Mouse (Mus musculus) adrenal gland, adult (tissue): Measurements from ENCODE around the gene Slc5a2.

Source experiments
- DNase-seq, 2 experiments: peaks; one replicate each; pipeline ENCODE4 v3.0.0; 2022 to 2023; ENCODE audit warnings: low spot score in 1 of 2; ENCODE audit not compliant: inconsistent age in 2 of 2

Slc5a2 gene

DNA sequence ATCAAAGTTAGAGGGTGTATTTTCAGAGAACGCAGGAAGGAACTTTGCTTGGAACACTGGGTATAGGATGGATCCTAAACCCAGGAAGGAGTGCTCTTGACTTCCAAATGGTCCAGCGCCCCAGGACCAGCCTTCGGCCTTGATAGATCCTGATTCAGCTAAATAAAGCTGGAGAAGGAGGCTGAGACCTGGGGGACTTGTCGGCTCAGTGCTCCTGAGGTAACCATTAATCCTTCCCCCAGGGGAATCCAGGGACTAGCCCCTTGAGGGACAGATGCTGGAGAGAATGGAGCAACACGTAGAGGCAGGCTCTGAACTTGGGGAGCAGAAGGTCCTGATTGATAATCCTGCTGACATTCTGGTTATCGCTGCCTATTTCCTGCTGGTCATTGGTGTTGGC lies at the start of gene Slc5a2:
TSS of gene Slc5a2 (plus strand) at position 247 of the 400 bp plus-strand sequence.
- DNase-seq = no peak

DNA sequence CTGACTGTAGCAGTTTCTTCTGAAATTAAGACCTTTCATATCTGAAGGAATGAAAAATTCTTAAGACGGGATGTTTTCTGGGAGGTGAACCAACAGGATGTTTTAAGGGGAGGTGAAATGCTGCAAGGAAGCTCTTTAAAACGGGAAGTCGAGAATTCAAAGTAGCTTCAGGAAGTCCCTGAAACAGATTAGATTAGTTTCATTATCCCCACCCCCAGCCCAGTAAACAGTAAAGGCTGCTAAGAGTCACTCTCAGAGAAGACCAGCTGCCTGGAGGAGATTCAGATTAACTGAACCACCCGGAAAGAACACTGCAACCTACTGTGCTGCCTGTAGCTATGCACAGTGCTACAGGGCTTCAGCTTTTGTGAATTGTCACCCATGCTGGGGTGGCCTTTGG lies 45.5 kb upstream of the Slc5a2 start:
- DNase-seq = no peak

DNA sequence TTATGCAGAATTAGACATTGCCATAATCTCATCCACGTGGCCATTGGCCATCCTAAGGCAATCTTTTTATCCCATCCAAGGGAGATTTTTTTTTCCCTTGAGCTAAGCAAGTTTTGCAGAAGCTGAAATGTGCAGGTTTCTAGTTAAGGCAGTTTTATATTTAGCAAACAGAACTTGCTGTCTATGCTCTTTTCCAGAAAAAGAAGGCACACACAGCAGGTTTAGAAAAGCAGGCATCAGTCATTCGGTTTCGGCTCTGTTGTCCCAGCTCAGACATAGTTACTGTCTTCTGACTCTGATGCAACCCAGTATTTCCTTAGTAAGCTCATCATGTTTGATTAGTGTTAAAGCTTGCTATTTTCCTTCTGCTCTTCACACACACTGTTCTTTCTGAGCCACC lies 44.5 kb upstream of the Slc5a2 start:
- DNase-seq = no peak

DNA sequence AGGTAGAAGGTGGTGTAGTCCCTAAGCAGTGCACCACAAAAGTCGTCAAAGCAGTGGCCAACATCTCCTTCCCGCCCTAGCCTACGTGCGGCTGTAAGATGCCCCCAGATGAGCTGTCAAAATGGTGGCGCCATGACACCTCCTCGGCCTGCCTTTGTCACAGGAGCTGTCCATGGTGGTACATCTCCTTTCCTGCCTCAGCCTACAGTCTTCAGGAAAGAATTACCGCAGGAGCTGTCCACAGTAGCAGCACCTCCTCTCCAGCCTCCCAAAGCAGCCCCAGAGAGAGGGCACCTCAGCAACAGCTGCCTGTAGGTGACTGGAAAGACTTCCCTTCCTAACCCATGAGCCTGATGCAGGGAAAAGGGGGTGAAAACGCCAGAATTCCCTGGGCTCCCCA lies 33.7 kb upstream of the Slc5a2 start:
- peak in 1 of 2 experiments; percentile 43 for DNase-seq

DNA sequence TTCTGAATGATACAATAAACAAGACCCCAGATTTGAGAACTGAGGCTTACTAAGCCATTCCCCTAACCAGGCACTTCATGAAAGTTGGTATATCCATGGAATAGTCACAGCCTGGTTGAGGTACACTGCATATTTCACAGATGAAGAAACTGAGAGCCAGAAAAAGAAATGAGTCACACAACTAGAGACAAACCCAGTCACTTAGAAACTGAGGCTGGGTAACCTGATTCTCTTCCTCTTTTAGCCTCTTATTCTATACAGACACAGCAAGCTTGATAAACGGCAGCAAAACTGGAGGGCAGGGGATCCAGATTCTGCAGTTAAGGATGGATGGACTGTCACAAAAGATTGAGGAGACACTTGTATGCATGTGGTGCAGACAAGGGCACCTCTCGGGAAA lies 30.7 kb upstream of the Slc5a2 start:
- no peak for DNase-seq

DNA sequence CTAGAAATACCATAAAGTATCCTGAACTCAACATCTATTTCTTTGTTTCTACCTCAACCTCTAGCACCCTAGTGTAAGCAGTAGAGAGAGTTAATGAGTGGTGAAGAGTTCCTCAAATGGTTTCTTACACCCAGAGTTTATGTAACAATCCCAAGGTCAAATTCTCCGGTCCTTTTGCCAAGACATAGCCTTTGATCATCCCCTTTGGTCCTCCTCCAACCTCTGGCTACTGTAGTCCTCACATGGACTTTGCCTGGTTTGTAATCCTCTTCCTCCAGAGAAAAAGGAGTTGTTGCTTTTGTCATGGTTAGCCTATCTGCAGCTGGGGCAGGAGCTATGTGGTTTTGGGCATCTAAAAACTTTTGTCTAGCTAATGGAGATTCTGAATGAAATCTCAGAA lies 30.0 kb upstream of the Slc5a2 start:
- peak; percentile 32 to 71 for DNase-seq

DNA sequence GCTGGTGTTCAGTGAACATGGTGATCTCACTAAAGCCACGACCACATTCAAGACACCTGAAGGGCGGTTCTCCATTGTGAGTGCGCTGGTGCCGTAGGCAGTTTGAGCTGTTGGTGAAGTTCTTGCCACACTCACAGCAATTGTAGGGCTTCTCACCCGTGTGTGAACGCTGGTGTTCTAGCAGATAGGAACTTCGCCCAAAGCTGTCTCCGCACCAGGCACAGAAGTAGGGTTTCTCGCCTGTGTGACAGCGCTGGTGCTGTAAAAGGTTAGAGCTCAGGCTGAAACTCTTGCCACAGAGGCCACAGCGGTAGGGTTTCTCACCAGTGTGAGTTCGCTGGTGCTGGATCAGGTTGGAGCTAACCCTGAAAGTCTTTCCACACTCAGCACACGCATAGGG lies 29.0 kb upstream of the Slc5a2 start:
- peak; percentile 31 to 44 for DNase-seq

DNA sequence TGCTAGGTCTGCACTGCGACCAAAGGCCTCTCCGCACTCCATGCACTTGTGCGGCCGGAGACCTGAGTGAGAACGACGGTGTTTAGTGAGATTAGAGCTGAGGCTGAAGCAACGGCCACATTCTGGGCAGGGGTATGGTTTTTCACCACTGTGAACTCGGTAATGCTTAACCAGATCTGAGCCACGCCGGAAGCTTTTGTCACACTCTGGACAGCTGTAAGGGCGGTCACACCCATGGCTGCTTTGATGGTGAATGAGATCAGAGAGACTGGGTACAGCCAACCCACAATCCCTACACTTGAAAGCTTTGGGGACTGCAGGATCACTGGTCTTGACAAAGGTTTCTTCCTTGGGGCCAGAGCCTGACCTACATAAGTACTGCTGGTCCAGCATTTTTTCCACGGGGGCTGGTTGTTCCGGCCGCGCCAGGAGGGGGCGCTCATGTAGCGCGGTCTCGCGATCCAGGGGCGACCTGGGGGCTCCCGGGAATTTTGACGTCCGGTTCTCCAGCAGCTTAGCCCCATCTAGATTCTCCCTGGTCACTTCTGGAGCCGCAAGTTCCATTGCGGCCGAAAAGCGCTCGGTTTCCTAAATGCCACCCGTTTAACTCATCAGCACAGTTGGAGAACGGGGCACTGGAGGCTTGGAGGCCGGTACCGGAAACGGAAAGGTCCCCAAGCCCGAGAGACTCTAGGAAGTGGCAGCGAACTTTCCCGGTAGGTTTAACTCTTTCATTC lies 28.4 kb upstream of the Slc5a2 start, which contains the start of gene Armc5:
TSS of gene Armc5 (plus strand) at position 487 of the 737 bp plus-strand sequence.
- DNase-seq = peak; percentile 89 to 97

DNA sequence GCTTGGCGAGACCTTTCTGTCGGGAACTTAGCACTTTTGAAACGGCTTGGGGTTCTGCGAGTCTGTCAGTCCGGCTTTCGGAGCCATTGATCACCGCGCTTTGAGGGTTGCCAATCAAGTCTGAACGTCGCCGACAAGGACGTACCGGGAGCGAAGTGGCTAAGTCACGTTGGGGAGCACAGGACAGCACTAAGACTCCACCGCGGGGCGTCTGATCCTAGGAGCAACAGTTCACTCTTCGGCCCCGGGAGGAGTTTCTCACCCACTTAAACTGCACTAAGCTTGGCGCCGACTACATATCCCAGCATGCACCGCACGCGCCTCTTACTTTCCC lies 27.9 kb upstream of the Slc5a2 start:
- DNase-seq = no peak

DNA sequence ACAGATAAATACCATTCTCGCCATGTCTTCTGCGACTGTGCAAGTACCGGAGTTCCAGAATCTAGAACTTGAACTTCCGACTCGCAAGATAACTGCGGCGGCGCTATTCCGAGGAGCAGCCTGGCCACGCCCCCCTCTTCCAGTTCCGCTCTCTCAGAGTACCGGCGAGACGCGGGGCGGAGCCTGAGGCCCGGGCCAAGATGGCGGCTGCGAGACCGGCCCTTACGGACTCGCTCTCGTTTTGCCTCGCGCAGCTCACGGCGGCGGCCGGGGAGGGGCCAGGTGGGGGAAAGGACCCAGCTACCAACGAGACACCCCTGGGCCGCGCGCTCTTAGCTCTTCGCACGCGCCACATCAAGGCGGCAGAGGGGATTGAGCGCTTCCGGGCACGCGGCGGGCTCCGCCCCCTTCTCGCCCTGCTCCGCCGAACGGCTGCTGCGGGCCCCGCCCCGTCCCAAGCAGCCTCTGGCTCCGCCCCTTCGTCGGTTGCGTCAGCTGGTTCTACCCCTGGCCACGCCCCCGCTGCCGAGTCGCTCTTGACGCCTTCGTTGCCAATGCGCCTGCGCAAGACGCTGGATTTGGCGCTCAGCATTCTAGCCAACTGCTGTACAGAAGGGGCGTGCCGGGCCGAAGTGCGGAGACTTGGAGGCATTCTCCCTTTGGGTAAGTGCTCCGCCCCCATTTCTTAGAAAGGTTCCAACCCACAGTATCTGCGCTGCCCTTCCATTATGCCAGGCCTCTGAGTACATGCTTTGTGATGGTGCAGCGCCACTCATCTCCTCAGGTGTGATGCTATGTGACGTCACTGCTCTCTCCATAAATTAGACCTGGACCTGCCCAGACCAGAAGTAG lies 27.3 kb upstream of the Slc5a2 start, which contains the start of gene 9130023H24Rik:
TSS of gene 9130023H24Rik (minus strand) at position 105 of the 852 bp plus-strand sequence.
- DNase-seq = peak; percentile 100

DNA sequence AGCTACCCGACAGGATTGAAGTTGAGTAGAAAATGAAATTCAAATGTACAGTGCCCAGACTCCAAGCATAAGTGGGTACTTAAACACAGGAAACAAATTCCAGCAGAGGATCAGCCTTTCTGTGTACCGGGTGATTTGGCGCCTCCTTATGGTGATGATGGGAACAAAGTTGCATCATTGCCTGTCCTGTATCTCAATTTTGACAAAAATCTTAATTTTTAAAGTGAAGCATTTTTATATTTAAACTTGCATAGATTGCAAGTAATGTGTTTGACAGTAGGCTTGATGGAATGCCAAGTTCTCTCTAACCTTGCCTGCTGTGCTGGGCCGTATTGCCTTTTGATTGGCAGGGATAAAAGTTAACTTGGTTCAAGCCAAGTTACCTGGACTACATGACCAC lies 26.5 kb upstream of the Slc5a2 start:
- DNase-seq = peak in 1 of 2 experiments; percentile 66

DNA sequence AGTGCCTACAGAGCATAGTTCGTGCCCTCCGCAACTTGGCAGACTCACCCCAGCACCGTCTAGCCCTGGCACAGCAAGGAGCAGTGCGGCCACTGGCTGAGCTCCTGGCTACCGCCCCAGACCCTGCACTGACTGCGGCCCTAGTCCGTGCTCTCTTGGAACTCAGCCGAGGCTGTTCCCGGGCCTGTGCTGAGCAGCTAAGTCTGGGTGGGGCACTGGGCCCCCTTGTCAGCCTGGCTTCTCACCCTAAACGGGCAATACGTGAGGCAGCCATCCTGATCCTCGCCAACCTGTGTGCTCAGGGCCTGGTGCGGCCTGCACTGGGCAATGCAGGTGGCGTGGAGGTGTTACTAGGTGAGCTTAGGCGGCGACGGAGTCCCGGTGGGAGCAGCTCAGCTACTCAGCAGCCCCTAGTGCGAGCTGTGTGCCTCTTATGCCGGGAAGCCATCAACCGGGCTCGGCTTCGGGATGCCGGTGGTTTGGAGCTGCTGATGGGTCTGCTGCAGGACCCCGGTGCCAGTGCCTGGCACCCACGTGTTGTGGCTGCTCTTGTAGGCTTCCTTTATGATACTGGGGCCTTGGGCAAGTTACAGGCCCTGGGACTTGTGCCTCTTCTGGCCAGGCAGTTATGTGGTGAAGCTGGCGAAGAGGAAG lies 25.2 kb upstream of the Slc5a2 start:
- peak; percentile 34 to 56 for DNase-seq

DNA sequence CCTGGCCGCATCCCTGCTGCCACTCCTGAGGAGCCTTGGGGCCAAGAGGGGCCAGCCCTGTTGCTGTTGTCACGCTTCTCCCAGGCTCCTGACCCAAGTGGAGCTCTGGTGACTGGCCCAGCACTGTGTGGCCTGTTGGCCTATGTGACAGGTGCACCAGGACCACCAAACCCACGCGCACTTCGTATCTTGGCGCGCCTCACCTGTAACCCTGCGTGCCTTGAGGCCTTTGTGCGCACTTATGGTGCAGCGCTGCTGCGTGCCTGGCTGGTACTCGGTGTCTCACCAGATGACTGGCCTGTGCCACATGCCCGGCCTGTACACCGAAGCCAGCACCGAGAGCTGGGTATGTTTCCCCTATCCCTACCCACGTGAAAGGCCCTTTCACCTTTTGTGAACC lies 23.1 kb upstream of the Slc5a2 start:
- no peak for DNase-seq

DNA sequence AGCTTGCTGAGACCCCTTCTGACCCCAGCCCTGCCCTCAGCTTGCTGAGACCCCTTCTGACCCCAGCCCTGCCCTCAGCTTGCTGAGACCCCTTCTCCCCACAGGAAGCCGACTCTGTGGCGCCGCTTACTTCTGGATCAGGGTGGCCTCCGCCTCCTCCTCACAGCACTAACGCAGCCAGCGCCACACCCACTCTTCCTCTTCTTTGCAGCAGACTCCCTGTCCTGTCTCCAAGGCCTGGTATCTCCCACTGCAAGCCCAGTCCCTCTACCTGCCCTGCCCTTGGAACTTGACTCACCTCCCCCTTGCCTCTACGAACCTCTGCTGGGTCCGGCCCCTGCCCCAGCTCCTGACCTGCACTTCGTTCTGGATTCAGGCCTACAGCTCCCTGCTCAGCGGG lies 21.5 kb upstream of the Slc5a2 start:
- DNase-seq = peak in 1 of 2 experiments; percentile 26

DNA sequence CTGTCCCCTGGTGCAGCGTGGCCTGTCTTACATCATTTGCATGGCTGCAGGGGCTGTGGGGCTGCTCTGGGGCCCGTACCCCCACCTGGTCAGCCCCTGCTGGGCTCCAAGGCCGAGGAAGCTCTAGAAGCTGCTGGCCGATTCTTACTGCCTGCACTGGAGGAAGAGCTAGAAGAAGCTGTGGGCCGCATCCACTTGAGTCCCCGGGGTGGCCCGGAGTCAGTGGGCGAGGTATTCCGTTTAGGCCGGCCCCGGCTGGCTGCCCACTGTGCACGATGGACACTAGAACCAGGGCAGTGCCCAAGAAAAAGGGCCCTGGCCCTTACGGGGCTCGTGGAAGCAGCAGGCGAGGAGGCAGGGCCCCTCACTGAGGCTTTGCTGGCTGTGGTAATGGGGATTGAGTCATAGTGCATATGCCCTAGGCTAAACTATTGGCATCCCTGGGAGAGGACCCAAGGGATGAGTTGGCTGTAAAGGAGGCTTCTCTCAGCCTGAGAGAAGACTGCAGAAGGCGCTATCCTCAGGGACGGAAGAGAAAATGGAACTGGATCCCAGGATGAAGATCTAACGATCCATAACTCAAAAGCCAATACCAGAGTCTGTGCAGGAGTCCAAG lies 20.9 kb upstream of the Slc5a2 start:
- DNase-seq = no peak

DNA sequence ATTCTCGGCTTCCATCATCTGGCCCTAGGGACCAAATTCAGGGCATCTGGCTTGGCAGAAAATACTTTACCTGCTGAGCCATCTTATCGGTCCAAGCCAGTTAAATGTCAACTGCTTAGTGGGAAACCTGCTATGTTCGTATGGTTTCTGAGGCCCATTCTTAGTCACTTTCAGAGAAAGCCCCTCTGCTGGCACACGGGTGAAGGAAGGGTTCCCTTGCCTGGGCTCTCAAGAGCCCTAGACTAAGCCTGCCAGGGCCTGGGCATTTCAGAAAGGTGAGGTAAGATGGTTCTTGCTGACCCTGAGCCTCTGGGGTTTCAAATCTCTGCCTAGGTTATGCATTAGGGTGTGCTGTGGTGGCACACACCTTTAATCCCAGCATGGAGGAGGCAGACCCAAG lies 19.9 kb upstream of the Slc5a2 start:
- no peak for DNase-seq

DNA sequence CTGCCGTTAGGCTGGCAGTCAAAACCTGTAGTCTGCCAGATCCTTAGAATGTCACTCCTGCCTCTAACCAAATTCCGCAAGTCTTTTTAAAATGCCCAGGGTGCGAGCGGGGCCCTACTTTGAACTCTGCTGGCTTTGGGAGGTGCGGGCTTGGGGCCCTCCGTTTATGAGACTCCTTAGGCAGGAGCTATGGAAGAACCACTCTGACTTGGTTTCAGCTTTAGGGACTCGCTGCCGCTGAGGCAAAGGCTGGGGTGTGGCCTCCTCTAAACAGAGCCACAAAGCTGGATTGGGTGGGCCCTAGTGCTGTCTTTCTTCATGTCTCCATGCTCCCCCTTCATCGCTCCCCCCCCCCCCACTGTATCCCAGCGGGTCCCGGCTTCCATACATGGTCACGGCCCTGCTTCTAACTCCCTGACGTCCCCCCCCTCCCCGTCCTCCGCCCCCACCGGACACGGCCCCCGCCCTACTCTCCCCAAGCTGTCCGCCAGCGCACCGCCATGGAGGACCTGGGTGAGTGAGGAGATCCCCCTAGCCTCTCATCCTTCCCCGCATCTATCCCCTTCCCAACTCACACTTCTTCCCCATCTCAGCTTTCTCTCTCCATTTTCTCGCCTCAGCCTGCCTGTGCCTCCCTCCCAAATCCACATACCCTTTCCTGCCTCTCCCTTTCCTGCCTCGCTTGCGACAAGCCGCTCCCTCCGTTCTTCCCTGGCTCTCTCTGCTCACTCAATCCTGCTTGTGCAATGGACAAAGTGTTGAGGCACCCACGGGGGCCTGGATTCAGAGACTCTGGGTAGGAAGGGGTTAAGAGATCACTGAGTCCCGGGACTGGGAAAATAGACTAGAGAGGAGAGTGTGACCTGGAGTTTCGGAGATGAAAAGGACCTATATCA lies 18.7 kb upstream of the Slc5a2 start, which contains the start of gene Tgfb1i1:
TSS of gene Tgfb1i1 (plus strand) at position 317 of the 896 bp plus-strand sequence.
- DNase-seq = peak; percentile 55 to 83

DNA sequence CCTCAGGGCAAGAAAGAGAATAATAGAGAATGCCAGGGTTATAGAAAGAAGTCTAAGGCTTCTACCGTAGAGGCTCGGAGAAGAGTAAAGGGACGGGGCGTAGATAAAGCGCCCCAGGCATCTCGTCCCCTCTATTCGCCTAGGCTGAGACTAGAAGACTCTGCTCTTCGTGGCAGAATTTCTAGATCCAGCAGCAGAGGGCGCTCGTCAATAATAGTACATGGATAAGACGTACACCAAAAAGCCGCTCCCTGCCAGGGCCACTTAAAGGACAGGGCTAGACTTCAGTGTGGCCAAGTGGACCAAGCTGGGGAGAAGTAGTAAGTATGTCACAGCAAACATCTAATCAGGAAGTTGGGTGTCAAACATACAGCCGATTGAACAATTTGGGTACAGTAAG lies 18.0 kb upstream of the Slc5a2 start:
- DNase-seq = peak; percentile 86 to 94

DNA sequence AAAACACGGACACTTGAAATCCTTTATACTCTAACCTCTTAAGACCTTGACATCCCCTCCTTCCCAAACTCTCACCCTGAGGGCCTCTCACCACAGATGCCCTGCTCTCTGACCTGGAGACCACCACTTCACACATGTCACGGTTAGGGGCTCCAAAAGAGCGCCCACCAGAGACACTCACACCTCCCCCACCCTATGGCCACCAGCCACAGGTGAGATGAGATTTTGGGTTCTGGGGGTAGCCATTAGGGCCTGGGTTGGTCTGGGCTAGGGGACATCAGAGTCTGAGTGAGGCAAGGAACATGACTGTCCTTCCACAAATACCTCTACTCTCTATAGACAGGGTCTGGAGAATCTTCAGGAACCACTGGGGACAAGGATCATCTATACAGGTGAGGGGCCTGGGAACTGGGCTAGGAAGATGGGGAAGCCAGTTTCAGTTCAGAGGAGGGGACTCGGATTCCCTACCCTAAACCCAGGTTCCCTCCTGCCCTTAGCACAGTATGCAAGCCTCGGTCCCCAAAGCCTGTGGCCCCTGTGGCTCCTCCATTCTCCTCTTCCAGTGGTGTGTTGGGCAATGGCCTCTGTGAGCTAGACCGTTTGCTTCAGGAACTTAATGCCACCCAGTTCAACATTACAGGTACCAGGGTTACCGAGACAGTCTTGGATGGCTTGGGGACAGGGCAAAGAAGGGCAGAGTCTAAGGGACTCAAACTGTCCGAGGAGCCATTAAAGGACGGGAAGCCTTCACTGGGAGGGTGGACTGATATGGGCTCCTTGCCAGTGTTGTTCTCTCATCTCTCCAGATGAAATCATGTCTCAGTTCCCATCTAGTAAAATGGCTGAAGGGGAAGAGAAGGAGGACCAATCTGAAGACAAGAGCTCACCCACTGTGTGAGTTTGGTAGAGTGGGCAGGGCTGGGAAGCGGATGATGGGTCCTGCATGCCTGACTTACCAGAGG lies 17.1 kb upstream of the Slc5a2 start:
- no peak for DNase-seq
